Mouse (Mus musculus): ENCODE measurements at regions not wholly inside any gene's neighbourhood (a gene's known extent, or its start where the extent isn't known, plus 50 kb on each side); places are given as distances from the start of the nearest gene placed in this dataset.

DNA sequence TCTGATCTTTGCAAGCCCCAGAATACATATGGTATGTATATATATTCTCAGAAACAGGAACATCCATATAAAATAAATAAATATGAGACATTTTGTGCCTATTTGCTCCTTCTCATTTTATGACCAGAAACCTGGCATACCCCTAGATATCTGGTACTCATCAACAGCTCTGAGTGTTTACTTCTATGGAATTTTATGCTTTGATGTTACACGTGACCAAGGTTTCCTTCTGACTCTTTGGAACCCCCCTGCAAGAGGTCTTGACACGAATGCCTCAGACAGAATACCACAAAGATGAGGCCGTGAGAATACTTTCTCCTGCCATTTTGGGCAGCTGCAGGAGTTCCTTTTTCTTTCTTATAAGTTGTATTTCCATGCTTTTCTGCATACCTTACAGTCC is 85.3 kb upstream of the P2ry1 start:
- Histone ChIP-seq H3K4me2 (replicated peaks; ENCODE audit: low read depth) (no peak overlapping the region), H3K27ac (ENCODE audit: low read depth, low read length) (no peak overlapping the region), H3K36me3 (ENCODE audit: control insufficient read depth, insufficient read depth) (no peaks in the 10 kb centered on the region), H3K9ac (ENCODE audit: low read depth, low read length) (no peak overlapping the region), H3K4me1 (replicated peaks; ENCODE audit: control insufficient read depth, insufficient read depth, low read length) (no peaks in the 10 kb centered on the region), H3K4me3 (ENCODE audit: low read depth, low read length) (no peak overlapping the region), H3K27me3 (replicated peaks; ENCODE audit: control insufficient read depth, insufficient read depth, low read length) (no peaks in the 10 kb centered on the region), H3K9me3 (ENCODE audit: control insufficient read depth) (no peaks in the 10 kb centered on the region)
- TF ChIP-seq CTCF (IDR thresholded peaks at IDR 0.05; ENCODE audit: low read depth), result no peak
- no peak for ATAC-seq
- WGBS, result 63% methylated on average over 3 of the region's 3 CpGs

DNA sequence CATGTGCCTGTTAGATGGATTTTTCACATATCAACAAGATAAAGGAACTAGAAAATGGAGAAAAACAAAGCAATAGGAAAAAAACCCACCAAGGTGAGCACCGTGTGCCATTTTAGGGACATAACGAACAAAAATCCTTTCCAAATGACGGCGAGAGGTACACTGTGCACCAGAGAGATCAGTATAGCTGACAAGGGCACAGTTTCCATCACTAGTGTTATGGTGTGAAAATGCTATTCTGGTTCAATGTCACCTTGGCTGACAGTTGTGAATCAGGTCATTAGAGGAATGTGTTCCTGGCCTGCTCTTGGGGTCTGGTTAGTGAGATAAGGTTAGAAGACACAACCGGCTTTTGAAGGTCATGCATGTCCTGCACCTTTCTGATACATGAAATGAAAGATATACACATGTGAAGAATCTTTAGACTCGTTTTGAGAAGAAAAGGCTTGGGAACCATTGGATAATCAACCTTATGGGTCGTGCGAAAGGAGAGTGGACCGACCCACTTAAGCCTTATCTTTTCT is 76.5 kb upstream of the P2ry1 start:
- no peak for ATAC-seq
- Histone ChIP-seq H3K27ac (ENCODE audit: low read depth, low read length) (no peak overlapping the region), H3K27me3 (replicated peaks; ENCODE audit: control insufficient read depth, insufficient read depth, low read length) (no peaks in the 10 kb centered on the region), H3K4me2 (replicated peaks; ENCODE audit: low read depth) (no peak overlapping the region), H3K4me1 (replicated peaks; ENCODE audit: control insufficient read depth, insufficient read depth, low read length) (no peaks in the 10 kb centered on the region), H3K36me3 (ENCODE audit: control insufficient read depth, insufficient read depth) (no peaks in the 10 kb centered on the region), H3K9me3 (ENCODE audit: control insufficient read depth) (no peaks in the 10 kb centered on the region), H3K9ac (ENCODE audit: low read depth, low read length) (no peak overlapping the region), H3K4me3 (ENCODE audit: low read depth, low read length) (no peak overlapping the region)
- 91% methylated on average over 9 of the region's 9 CpGs for WGBS
- no peak for TF ChIP-seq CTCF (IDR thresholded peaks at IDR 0.05; ENCODE audit: low read depth)

DNA sequence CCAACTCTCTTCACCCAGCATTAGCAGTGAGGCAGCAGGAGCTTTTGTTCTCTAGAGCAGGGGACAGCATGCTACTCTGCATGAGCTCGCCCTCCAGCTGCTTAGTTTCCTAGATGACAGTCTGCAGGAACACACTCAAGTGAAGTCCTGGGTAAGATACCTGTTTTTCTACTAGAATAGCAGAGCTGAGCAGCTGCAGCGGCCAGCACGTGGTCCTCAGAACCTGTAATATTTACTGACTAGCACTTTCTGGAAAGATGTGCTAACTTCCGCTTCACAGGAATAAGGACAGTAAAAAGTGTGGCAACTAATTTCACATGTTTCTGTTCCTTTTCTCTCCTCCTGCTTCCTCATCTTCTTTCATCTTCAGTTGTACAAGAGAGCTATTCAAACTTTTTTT is 73.7 kb upstream of the P2ry1 start:
- WGBS, result 41% methylated on average over 4 of the region's 4 CpGs
- H3K4me3 ChIP-seq (ENCODE audit: low read depth, low read length), result no peak overlapping the region
- no peak overlapping the region for H3K27ac ChIP-seq (ENCODE audit: low read depth, low read length)
- H3K9ac ChIP-seq (ENCODE audit: low read depth, low read length), result no peak overlapping the region
- no peak for ATAC-seq
- H3K36me3 ChIP-seq (ENCODE audit: control insufficient read depth, insufficient read depth), result no peaks in the 10 kb centered on the region
- no peaks in the 10 kb centered on the region for H3K4me1 ChIP-seq (replicated peaks; ENCODE audit: control insufficient read depth, insufficient read depth, low read length)
- no peak for TF ChIP-seq CTCF (IDR thresholded peaks at IDR 0.05; ENCODE audit: low read depth)
- H3K9me3 ChIP-seq (ENCODE audit: control insufficient read depth), result no peaks in the 10 kb centered on the region
- no peaks in the 10 kb centered on the region for H3K27me3 ChIP-seq (replicated peaks; ENCODE audit: control insufficient read depth, insufficient read depth, low read length)
- H3K4me2 ChIP-seq (replicated peaks; ENCODE audit: low read depth), result no peak overlapping the region

DNA sequence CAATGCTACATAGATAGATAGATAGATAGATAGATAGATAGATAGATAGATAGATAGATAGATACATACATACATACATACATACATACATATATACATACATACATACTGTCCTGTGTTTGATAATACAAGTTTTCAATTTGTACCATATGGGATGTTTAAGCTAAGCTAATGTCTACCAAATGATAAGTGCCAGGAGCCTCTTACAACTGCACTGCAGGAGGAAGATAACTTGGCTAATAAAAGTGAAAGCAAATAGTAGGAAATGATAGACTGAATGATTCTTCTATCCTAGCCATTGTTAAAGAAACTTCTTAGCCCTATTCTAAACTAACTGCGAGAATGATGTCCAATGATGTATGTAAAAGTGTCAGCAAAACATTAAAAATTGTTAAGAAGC is 68.1 kb upstream of the P2ry1 start:
- Histone ChIP-seq H3K4me1 (replicated peaks; ENCODE audit: control insufficient read depth, insufficient read depth, low read length) (no peaks in the 10 kb centered on the region), H3K9me3 (ENCODE audit: control insufficient read depth) (no peaks in the 10 kb centered on the region), H3K27ac (ENCODE audit: low read depth, low read length) (no peak overlapping the region), H3K36me3 (ENCODE audit: control insufficient read depth, insufficient read depth) (no peaks in the 10 kb centered on the region), H3K27me3 (replicated peaks; ENCODE audit: control insufficient read depth, insufficient read depth, low read length) (no peaks in the 10 kb centered on the region), H3K4me2 (replicated peaks; ENCODE audit: low read depth) (no peak overlapping the region), H3K9ac (ENCODE audit: low read depth, low read length) (no peak overlapping the region), H3K4me3 (ENCODE audit: low read depth, low read length) (no peak overlapping the region)
- WGBS, result 78% methylated on average over 1 of the region's 1 CpGs
- no peak for ATAC-seq
- no peak for TF ChIP-seq CTCF (IDR thresholded peaks at IDR 0.05; ENCODE audit: low read depth)

DNA sequence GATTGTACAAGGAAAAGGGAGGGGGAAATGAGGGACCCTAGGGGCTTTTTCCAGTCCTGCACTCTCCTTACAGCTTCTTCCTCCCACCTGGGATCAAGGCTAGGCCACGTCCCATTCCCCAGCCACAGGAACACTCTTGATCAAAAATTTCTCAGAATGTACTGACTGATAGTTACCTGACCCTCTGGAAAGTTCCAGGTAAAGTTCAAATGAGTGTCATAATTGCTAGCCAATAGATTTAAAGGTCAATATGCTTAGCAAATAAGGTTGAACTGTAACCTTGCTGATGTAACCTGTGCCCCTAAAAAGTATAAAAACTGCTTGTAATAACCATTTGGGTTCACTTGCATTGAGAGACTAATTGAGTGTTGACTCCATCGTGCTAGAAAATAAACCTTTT is 61.1 kb upstream of the P2ry1 start:
- no peak for ATAC-seq
- Histone ChIP-seq H3K9me3 (ENCODE audit: control insufficient read depth) (no peaks in the 10 kb centered on the region), H3K4me3 (ENCODE audit: low read depth, low read length) (no peak overlapping the region), H3K36me3 (ENCODE audit: control insufficient read depth, insufficient read depth) (no peaks in the 10 kb centered on the region), H3K27ac (ENCODE audit: low read depth, low read length) (no peak overlapping the region), H3K27me3 (replicated peaks; ENCODE audit: control insufficient read depth, insufficient read depth, low read length) (no peaks in the 10 kb centered on the region), H3K9ac (ENCODE audit: low read depth, low read length) (no peak overlapping the region), H3K4me1 (replicated peaks; ENCODE audit: control insufficient read depth, insufficient read depth, low read length) (no peaks in the 10 kb centered on the region), H3K4me2 (replicated peaks; ENCODE audit: low read depth) (no peak overlapping the region)
- TF ChIP-seq CTCF (IDR thresholded peaks at IDR 0.05; ENCODE audit: low read depth), result no peak
- WGBS, result 79% methylated on average over 2 of the region's 2 CpGs

DNA sequence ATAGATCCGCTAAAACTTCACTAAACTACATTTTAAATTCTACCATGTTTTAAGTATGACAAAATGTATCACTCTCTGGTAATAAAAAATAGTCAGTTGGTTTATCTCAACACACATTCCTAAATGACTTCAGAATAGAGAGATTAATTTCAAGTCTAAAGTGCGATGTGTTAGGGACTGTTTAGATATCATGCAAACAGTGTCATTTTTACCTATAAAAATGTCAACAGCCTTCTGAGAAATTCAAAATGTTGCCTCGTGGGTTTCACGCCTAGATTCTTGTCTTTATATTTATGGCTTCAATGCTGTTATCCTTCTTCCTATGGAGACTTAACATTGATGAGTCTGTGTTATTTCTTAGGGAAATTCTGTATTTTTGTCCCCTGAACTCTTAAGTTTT is 53.7 kb upstream of the P2ry1 start:
- Histone ChIP-seq H3K36me3 (ENCODE audit: control insufficient read depth, insufficient read depth) (no peaks in the 10 kb centered on the region), H3K4me2 (replicated peaks; ENCODE audit: low read depth) (no peak overlapping the region), H3K27me3 (replicated peaks; ENCODE audit: control insufficient read depth, insufficient read depth, low read length) (no peaks in the 10 kb centered on the region), H3K27ac (ENCODE audit: low read depth, low read length) (no peak overlapping the region), H3K9ac (ENCODE audit: low read depth, low read length) (no peak overlapping the region), H3K4me1 (replicated peaks; ENCODE audit: control insufficient read depth, insufficient read depth, low read length) (no peaks in the 10 kb centered on the region), H3K4me3 (ENCODE audit: low read depth, low read length) (no peak overlapping the region), H3K9me3 (ENCODE audit: control insufficient read depth) (no peaks in the 10 kb centered on the region)
- no peak for ATAC-seq
- 56% methylated on average over 4 of the region's 4 CpGs for WGBS
- no peak for TF ChIP-seq CTCF (IDR thresholded peaks at IDR 0.05; ENCODE audit: low read depth)

All from intestine, postnatal 0 days (tissue).